Mouse (Mus musculus) megakaryocyte-erythroid progenitor cell, adult 5-6 weeks (primary cell): ENCODE data around the gene Aurkb. TPM values are rescaled to one million over a fixed set of nuclear protein-coding genes. Genes with fewer than 3 reads are reported as not detected.
"Not testable (repeated sequence)": the region's sequence is repeated elsewhere in the genome, so short reads cannot be mapped to it uniquely, and the experiment has no call there.

Source experiments
- ATAC-seq: replicated peaks from 2 replicates; pipeline ENCODE4 v1.8.0; 2016; ENCODE audit warnings: mild to moderate bottlenecking, inconsistent platforms; ENCODE audit not compliant: severe bottlenecking, poor library complexity, low FRiP score, low TSS enrichment
- total RNA-seq, 2 experiments: library from RNA; stranded (forward) in 1 of 2; stranded (reverse) in 1 of 2; fragments of 200-1000, 215-1000 nt in 1 of 2; fragments of >200 nt in 1 of 2; fragmentation: Nextera tagmentation in 1 of 2; gene quantifications; 2 replicates each; pipeline ENCODE4 v1.2.3; 2014 to 2017

Aurkb gene
- total RNA-seq, 2 experiments from 2014 or later, result 75.0 to 122 TPM

GRCm38 (mm10) chr11:69093856-69094255 is 48.4 kb downstream of the Aurkb start:
- ATAC-seq, result not testable (repeated sequence)

GRCm38 (mm10) chr11:69094697-69095429 is 49.4 kb downstream of the Aurkb start, which contains the start of gene Per1:
Per1 (plus strand) TSS chr11:69095217.
- ATAC-seq, result peak; percentile 68

GRCm38 (mm10) chr11:69095511-69096231 is 50.2 kb downstream of the Aurkb start:
- no peak for ATAC-seq

- no peak for ATAC-seq
Observed at GRCm38 (mm10) chr11:69096360-69096986, 51.0 kb downstream of the Aurkb start.

GRCm38 (mm10) chr11:69096987-69097900 is 51.8 kb downstream of the Aurkb start:
- peak; percentile 56 for ATAC-seq

GRCm38 (mm10) chr11:69098039-69098761 is 52.8 kb downstream of the Aurkb start:
- no peak for ATAC-seq

GRCm38 (mm10) chr11:69098762-69099091 is 53.3 kb downstream of the Aurkb start:
- peak; percentile 43 for ATAC-seq

- no peak for ATAC-seq
Observed at GRCm38 (mm10) chr11:69099177-69099914, 53.9 kb downstream of the Aurkb start.

- ATAC-seq, result peak; percentile 21
Observed at GRCm38 (mm10) chr11:69099915-69100345, 54.5 kb downstream of the Aurkb start.

GRCm38 (mm10) chr11:69100639-69101360 is 55.4 kb downstream of the Aurkb start:
- ATAC-seq, result no peak

Other genes starting within 250 kb of the Aurkb start
- 22.5 and 35.7 TPM in 2 replicates for gene Ndel1, start 173.8 kb upstream of the Aurkb start, total RNA-seq (2014; fragmentation: Nextera tagmentation)
- gene Ndel1, start 173.8 kb upstream of the Aurkb start, total RNA-seq (2017), result 45.6 and 99.1 TPM in 2 replicates
- not detected in 2 replicates for gene Rnf222, start 157.1 kb upstream of the Aurkb start, total RNA-seq (2014; fragmentation: Nextera tagmentation)
- not detected in 2 replicates for gene Rnf222, start 157.1 kb upstream of the Aurkb start, total RNA-seq (2017)
- 5,476 and 5,943 TPM in 2 replicates for gene Rpl26, start 144.1 kb upstream of the Aurkb start, total RNA-seq (2014; fragmentation: Nextera tagmentation)
- gene Rpl26, start 144.1 kb upstream of the Aurkb start, total RNA-seq (2017), result 6,111 and 7,527 TPM in 2 replicates
- not detected in 2 replicates for gene Odf4, start 118.6 kb upstream of the Aurkb start, total RNA-seq (2014; fragmentation: Nextera tagmentation)
- not detected in 2 replicates for gene Odf4, start 118.6 kb upstream of the Aurkb start, total RNA-seq (2017)
- gene Arhgef15, start 88.2 kb upstream of the Aurkb start, total RNA-seq (2014; fragmentation: Nextera tagmentation), result not detected in 2 replicates
- not detected in 2 replicates for gene Arhgef15, start 88.2 kb upstream of the Aurkb start, total RNA-seq (2017)
- 2.6 and 3.6 TPM in 2 replicates for gene Slc25a35, start 77.5 kb upstream of the Aurkb start, total RNA-seq (2014; fragmentation: Nextera tagmentation)
- gene Slc25a35, start 77.5 kb upstream of the Aurkb start, total RNA-seq (2017), result 1.1 and 4.5 TPM in 2 replicates
- gene Rangrf, start 70.5 kb upstream of the Aurkb start, total RNA-seq (2014; fragmentation: Nextera tagmentation), result 240 and 254 TPM in 2 replicates
- 69.1 and 104 TPM in 2 replicates for gene Rangrf, start 70.5 kb upstream of the Aurkb start, total RNA-seq (2017)
- 101 and 128 TPM in 2 replicates for gene Pfas, start 37.2 kb upstream of the Aurkb start, total RNA-seq (2014; fragmentation: Nextera tagmentation)
- gene Pfas, start 37.2 kb upstream of the Aurkb start, total RNA-seq (2017), result 53.9 and 77.9 TPM in 2 replicates
- 40.4 and 46.7 TPM in 2 replicates for gene Ctc1, start 29.7 kb upstream of the Aurkb start, total RNA-seq (2014; fragmentation: Nextera tagmentation)
- 9.6 and 20.4 TPM in 2 replicates for gene Ctc1, start 29.7 kb upstream of the Aurkb start, total RNA-seq (2017)
- 0.46 and 7.0 TPM in 2 replicates for gene Borcs6, start 14.1 kb downstream of the Aurkb start, total RNA-seq (2014; fragmentation: Nextera tagmentation)
- 3.5 TPM in 2 replicates for gene Borcs6, start 14.1 kb downstream of the Aurkb start, total RNA-seq (2017)
- 33.8 and 51.0 TPM in 2 replicates for gene Tmem107, start 25.2 kb downstream of the Aurkb start, total RNA-seq (2014; fragmentation: Nextera tagmentation)
- 16.2 and 33.4 TPM in 2 replicates for gene Tmem107, start 25.2 kb downstream of the Aurkb start, total RNA-seq (2017)
- 46.7 and 60.3 TPM in 2 replicates for gene Vamp2, start 42.8 kb downstream of the Aurkb start, total RNA-seq (2014; fragmentation: Nextera tagmentation)
- 7.5 and 15.7 TPM in 2 replicates for gene Vamp2, start 42.8 kb downstream of the Aurkb start, total RNA-seq (2017)
- gene Per1, start 49.6 kb downstream of the Aurkb start, total RNA-seq (2014; fragmentation: Nextera tagmentation), result 11.3 and 17.6 TPM in 2 replicates
- 4.7 and 12.5 TPM in 2 replicates for gene Per1, start 49.6 kb downstream of the Aurkb start, total RNA-seq (2017)
- gene Hes7, start 74.8 kb downstream of the Aurkb start, total RNA-seq (2014; fragmentation: Nextera tagmentation), result not detected in 2 replicates
- gene Hes7, start 74.8 kb downstream of the Aurkb start, total RNA-seq (2017), result not detected in 2 replicates
- gene 9130213A22Rik, start 76.9 kb downstream of the Aurkb start, total RNA-seq (2014; fragmentation: Nextera tagmentation), result not detected in 2 replicates
- gene 9130213A22Rik, start 76.9 kb downstream of the Aurkb start, total RNA-seq (2017), result not detected in 2 replicates
- gene Aloxe3, start 80.2 kb downstream of the Aurkb start, total RNA-seq (2014; fragmentation: Nextera tagmentation), result not detected in 2 replicates
- not detected in 2 replicates for gene Aloxe3, start 80.2 kb downstream of the Aurkb start, total RNA-seq (2017)
- gene Alox12b, start 111.3 kb downstream of the Aurkb start, total RNA-seq (2014; fragmentation: Nextera tagmentation), result not detected in 2 replicates
- gene Alox12b, start 111.3 kb downstream of the Aurkb start, total RNA-seq (2017), result not detected in 2 replicates
- gene Alox8, start 152.2 kb downstream of the Aurkb start, total RNA-seq (2014; fragmentation: Nextera tagmentation), result not detected in 2 replicates
- gene Alox8, start 152.2 kb downstream of the Aurkb start, total RNA-seq (2017), result not detected in 2 replicates
- not detected in 2 replicates for gene Gucy2e, start 191.4 kb downstream of the Aurkb start, total RNA-seq (2014; fragmentation: Nextera tagmentation)
- not detected in 2 replicates for gene Gucy2e, start 191.4 kb downstream of the Aurkb start, total RNA-seq (2017)